Mouse (Mus musculus) limb, embryonic 15.5 days (tissue): ENCODE measurements at regions not wholly inside any gene's neighbourhood (a gene's known extent, or its start where the extent isn't known, plus 50 kb on each side); places are given as distances from the start of the nearest gene placed in this dataset.

Experiments
- ATAC-seq: fragments of 200-750 bp; cut with Nextera tagmentation; 2 replicates; pipeline ENCODE4 v1.8.0; 2017; ENCODE audit warnings: low read depth, moderate TSS enrichment; ENCODE audit not compliant: insufficient number of reproducible peaks, low FRiP score, low TSS enrichment
- H3K27ac ChIP-seq: fragments of 300-500 bp; sonication (generic); 2 replicates; pipeline ENCODE4 v1.5.1; 2015; ENCODE audit warnings: moderate library complexity, mild to moderate bottlenecking, inconsistent platforms
- H3K27me3 ChIP-seq: fragments of 300-500 bp; sonication (generic); 2 replicates; pipeline ENCODE4 v1.6.1; 2015; ENCODE audit warnings: inconsistent platforms
- H3K36me3 ChIP-seq: fragments of 300-500 bp; sonication (generic); 2 replicates; pipeline ENCODE4 v1.6.1; 2015; ENCODE audit warnings: inconsistent platforms
- H3K4me1 ChIP-seq: fragments of 300-500 bp; sonication (generic); 2 replicates; pipeline ENCODE4 v1.6.1; 2015; ENCODE audit warnings: inconsistent platforms
- H3K4me2 ChIP-seq: fragments of 300-500 bp; sonication (generic); 2 replicates; pipeline ENCODE4 v1.6.1; 2015; ENCODE audit warnings: mild to moderate bottlenecking, inconsistent platforms
- H3K4me3 ChIP-seq: fragments of 300-500 bp; sonication (generic); 2 replicates; pipeline ENCODE4 v1.5.1; 2015; ENCODE audit warnings: mild to moderate bottlenecking, inconsistent platforms
- H3K9ac ChIP-seq: fragments of 300-500 bp; sonication (generic); 2 replicates; pipeline ENCODE4 v1.6.1; 2015; ENCODE audit warnings: inconsistent platforms
- H3K9me3 ChIP-seq: fragments of 300-500 bp; sonication (generic); 2 replicates; pipeline ENCODE4 v1.6.1; 2016; ENCODE audit warnings: inconsistent platforms
- WGBS: fragments of 180-500 bp; shearing (Covaris S2); methylation state at CpG from one replicate; pipeline ENCODE4 v1.1.7; 2015; 5-methylcytosine and 5-hydroxymethylcytosine counted together

DNA sequence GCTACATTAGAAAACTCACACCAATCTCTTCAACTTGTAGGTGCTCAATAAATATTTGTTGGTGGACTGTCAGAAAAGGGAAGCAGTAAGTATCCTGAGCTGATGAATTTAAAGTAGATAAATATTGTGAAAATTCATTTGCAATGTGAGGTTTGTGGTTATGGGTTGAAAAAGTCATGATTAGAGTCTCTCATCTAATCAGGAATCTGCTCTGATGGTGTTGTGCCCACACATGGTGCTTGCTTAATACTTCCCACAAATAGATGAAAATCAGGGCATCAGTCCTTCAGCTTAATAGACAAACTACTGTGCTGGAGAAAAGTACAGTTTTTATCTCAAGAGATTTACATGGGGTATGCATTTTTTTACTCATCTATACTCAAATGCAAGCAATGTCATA is 59.9 kb downstream of the S1pr1 start:
- Histone ChIP-seq H3K27ac (no peak overlapping the region), H3K9me3 (no peaks in the 10 kb centered on the region), H3K36me3 (no peaks in the 10 kb centered on the region), H3K27me3 (no peaks in the 10 kb centered on the region), H3K4me1 (no peaks in the 10 kb centered on the region), H3K9ac (no peak overlapping the region), H3K4me3 (no peak overlapping the region), H3K4me2 (no peak overlapping the region)
- no peak for ATAC-seq

DNA sequence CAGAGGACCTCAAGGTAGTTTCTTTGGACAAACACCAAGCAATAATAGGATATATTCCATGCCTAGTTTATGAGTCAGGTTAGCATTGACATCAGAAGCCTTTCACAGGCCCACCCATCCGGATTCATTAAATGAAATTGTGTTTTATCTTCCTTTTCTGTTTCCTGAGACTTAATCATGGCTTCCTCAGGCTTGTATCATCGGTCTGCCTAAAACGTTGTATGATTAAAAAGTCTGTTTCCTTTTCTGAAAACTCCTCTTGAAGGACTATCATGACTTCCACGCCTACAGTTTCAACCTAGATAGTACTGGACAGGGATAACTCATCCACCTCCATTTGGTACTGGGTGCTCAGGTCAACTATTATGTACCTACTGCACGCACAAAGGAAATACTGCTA is 62.6 kb downstream of the S1pr1 start:
- Histone ChIP-seq H3K4me1 (no peaks in the 10 kb centered on the region), H3K27ac (no peak overlapping the region), H3K9ac (no peak overlapping the region), H3K9me3 (no peaks in the 10 kb centered on the region), H3K4me3 (no peak overlapping the region), H3K4me2 (no peak overlapping the region), H3K36me3 (no peaks in the 10 kb centered on the region), H3K27me3 (no peaks in the 10 kb centered on the region)
- WGBS, result 80% methylated on average over 5 of the region's 5 CpGs
- ATAC-seq, result no peak

- Histone ChIP-seq H3K4me2 (no peak overlapping the region), H3K9me3 (no peaks in the 10 kb centered on the region), H3K27me3 (no peaks in the 10 kb centered on the region), H3K27ac (0 out of 2 replicates have a peak overlapping the region, but pooled peaks have one; percentile 6), H3K4me3 (no peak overlapping the region), H3K9ac (no peak overlapping the region), H3K4me1 (no peaks in the 10 kb centered on the region), H3K36me3 (no peaks in the 10 kb centered on the region)
- 32% methylated on average over 3 of the region's 3 CpGs for WGBS
- no peak for ATAC-seq
These were observed 65.3 kb downstream of the S1pr1 start for GRCm38 (mm10) chr3:115649338-115650117.

DNA sequence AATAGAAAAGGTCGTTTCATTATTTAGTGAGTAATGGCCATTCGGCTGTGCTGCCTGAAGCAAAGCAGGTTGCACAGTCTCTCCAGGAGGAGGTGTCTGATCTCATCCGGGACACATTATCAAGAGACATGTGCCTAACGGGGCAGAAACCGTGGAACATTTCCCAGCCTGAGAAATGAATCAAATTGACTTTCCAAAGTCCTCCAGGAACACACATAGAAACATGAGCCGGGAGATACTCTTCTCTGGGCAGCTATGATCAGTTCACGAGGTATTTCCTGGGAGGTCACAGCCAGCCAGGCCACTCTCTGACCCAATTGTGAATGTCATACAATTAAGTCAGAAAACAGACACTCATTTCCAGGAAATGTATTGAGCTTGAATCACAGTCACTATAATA is 67.9 kb downstream of the S1pr1 start:
- 42% methylated on average over 7 of the region's 7 CpGs for WGBS
- Histone ChIP-seq H3K4me3 (no peak overlapping the region), H3K27ac (no peak overlapping the region), H3K4me1 (peaks cover 3% of the 10 kb centered on the region), H3K4me2 (no peak overlapping the region), H3K27me3 (no peaks in the 10 kb centered on the region), H3K9ac (no peak overlapping the region), H3K9me3 (no peaks in the 10 kb centered on the region), H3K36me3 (no peaks in the 10 kb centered on the region)
- ATAC-seq, result no peak

GRCm38 (mm10) chr3:115644307-115644706 is 70.6 kb downstream of the S1pr1 start:
- Histone ChIP-seq H3K9me3 (no peaks in the 10 kb centered on the region), H3K36me3 (no peaks in the 10 kb centered on the region), H3K27ac (no peak overlapping the region), H3K4me2 (no peak overlapping the region), H3K27me3 (no peaks in the 10 kb centered on the region), H3K4me1 (peaks cover 5% of the 10 kb centered on the region), H3K9ac (no peak overlapping the region), H3K4me3 (no peak overlapping the region)
- no peak for ATAC-seq
- 69% methylated on average over 5 of the region's 5 CpGs for WGBS

GRCm38 (mm10) chr3:115642846-115643260 is 72.0 kb downstream of the S1pr1 start:
- 0 out of 2 replicates have a peak, but pooled peaks have one; percentile 7 for ATAC-seq
- Histone ChIP-seq H3K27ac (peak overlapping the region; percentile 60; the same call in 1 of the 2 replicates), H3K36me3 (no peaks in the 10 kb centered on the region), H3K9me3 (no peaks in the 10 kb centered on the region), H3K9ac (no peak overlapping the region), H3K27me3 (no peaks in the 10 kb centered on the region), H3K4me3 (peak overlapping the region; percentile 41), H3K4me2 (peak overlapping the region; percentile 56), H3K4me1 (peaks cover 5% of the 10 kb centered on the region)
- WGBS, result 4% methylated on average over 11 of the region's 11 CpGs

DNA sequence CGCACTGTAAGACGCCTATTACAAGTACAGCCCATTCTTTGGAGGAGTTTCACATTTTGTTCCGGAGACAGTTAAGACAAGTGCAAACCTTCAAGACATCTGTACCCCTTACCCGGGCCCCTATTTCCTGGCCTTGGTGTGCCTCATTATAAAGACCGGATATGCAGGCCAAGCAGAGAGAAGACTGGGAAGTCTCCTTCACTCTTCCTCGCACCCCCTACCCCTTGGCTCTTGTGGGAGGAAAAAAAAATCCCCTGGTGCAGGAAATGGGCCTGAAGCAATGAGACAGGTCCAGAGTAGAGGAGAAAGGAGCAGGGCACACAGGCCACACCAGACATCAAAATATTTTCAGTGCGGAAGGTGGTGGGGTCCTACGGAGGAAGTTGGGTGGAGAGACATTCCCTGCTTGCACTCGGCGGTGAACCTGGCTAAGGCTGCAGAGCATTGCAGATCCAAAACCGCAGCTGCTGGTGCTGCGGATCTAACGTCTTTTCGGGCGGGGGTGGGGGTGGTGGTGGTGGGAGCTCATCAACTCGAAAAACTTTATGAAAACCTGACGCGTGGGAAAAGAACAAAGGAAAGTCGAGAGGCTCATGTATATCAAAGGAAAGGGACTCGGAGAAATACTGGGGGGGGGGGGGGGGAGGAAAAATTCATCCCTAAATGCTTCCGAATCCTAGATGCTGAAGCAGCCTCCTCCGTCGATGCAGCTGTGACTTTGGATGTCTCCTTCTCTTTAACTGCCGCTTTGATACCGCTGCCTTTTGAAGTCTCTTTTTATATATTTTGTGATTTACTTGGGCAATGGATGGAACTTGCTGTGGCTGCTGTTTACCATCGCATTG is 72.6 kb downstream of the S1pr1 start:
- ATAC-seq, result peak; percentile 48; the same call in 1 of the 2 replicates
- Histone ChIP-seq H3K4me1 (peaks cover 5% of the 10 kb centered on the region), H3K36me3 (no peaks in the 10 kb centered on the region), H3K4me3 (peak overlapping the region; percentile 41), H3K27me3 (no peaks in the 10 kb centered on the region), H3K27ac (peak overlapping the region; percentile 60), H3K4me2 (peak overlapping the region; percentile 56), H3K9ac (0 out of 2 replicates have a peak overlapping the region, but pooled peaks have one; percentile 15), H3K9me3 (no peaks in the 10 kb centered on the region)
- WGBS, result 4% methylated on average over 26 of the region's 26 CpGs

DNA sequence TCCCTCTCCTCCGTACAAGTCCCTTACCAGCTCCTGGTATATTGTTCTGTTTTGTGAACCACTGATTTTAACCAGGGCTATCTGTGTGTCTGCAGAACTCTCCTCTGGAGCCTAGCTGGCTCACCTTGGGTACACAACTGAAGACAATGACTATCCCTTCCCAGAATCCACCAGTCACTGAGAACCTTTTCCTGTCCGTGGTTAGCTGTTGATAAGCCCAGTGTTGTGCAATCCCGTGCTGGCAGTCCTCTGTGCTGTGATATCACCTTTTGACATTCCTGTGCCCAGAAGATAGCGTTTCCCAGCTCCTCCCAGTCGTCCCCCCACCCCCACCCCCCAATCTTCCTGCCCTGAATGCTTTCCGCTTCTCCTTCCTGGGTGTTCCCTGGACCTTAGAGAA is 73.5 kb downstream of the S1pr1 start:
- H3K4me2 ChIP-seq, result no peak overlapping the region
- no peak overlapping the region for H3K27ac ChIP-seq
- no peaks in the 10 kb centered on the region for H3K36me3 ChIP-seq
- no peak overlapping the region for H3K4me3 ChIP-seq
- H3K9ac ChIP-seq, result no peak overlapping the region
- no peaks in the 10 kb centered on the region for H3K27me3 ChIP-seq
- peaks cover 5% of the 10 kb centered on the region for H3K4me1 ChIP-seq
- 49% methylated on average over 6 of the region's 6 CpGs for WGBS
- H3K9me3 ChIP-seq, result no peaks in the 10 kb centered on the region
- ATAC-seq, result no peak

- no peaks in the 10 kb centered on the region for H3K36me3 ChIP-seq
- WGBS, result 81% methylated on average over 4 of the region's 4 CpGs
These were observed 79.4 kb downstream of the S1pr1 start for GRCm38 (mm10) chr3:115635487-115635886.

DNA sequence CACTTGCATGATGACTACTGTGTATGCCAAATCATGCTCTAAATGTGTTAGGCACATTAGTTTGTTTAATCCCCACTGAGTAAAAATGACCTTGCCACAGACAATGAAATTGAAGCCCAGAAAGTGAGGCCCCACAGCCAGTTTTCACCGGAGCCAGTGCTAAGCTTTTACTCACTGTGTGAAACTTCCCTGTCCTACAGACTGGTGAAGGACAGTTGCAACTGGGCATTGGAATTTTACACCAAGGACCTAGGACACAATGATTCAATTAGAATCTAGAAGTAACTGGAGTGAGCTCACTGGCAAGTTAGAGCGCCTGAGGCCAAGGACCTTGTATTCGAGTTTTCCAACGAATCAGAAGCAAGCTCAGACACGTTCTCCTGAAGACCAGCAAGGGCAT is 79.8 kb downstream of the S1pr1 start:
- WGBS, result 84% methylated on average over 5 of the region's 5 CpGs
- no peak overlapping the region for H3K9ac ChIP-seq
- no peak for ATAC-seq

More at GRCm38 (mm10) chr3:115635487-115635886, 79.4 kb downstream of the S1pr1 start:
- Histone ChIP-seq H3K9me3 (no peaks in the 10 kb centered on the region), H3K27ac (no peak overlapping the region), H3K9ac (no peak overlapping the region), H3K4me1 (no peaks in the 10 kb centered on the region), H3K4me3 (no peak overlapping the region), H3K4me2 (no peak overlapping the region), H3K27me3 (no peaks in the 10 kb centered on the region)
- ATAC-seq, result no peak

DNA sequence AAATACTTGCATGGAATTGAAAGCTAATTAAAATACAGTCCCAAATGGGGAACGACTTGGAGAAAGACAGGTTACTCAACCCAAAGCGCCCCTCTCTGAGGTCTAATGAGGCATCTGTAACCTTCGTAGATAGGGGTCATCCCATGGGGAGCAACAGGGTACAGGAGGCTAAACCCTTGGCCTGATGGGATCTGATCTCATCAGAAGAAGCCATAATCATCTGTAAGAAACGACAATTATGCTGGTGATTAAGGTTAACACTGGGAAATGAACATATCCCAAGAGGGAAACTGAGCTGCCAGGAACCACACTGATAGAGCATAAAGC is 82.5 kb downstream of the S1pr1 start:
- no peaks in the 10 kb centered on the region for H3K4me1 ChIP-seq
- H3K27me3 ChIP-seq, result no peaks in the 10 kb centered on the region
- no peaks in the 10 kb centered on the region for H3K9me3 ChIP-seq
- H3K27ac ChIP-seq, result no peak overlapping the region
- ATAC-seq, result no peak
- H3K9ac ChIP-seq, result no peak overlapping the region
- no peak overlapping the region for H3K4me2 ChIP-seq
- no peaks in the 10 kb centered on the region for H3K36me3 ChIP-seq
- 72% methylated on average over 4 of the region's 4 CpGs for WGBS
- H3K4me3 ChIP-seq, result no peak overlapping the region

More for the DNA sequence above, 79.8 kb downstream of the S1pr1 start:
- H3K36me3 ChIP-seq, result no peaks in the 10 kb centered on the region
- H3K4me1 ChIP-seq, result no peaks in the 10 kb centered on the region
- no peaks in the 10 kb centered on the region for H3K27me3 ChIP-seq
- no peak overlapping the region for H3K4me3 ChIP-seq
- H3K4me2 ChIP-seq, result no peak overlapping the region
- H3K9me3 ChIP-seq, result no peaks in the 10 kb centered on the region
- no peak overlapping the region for H3K27ac ChIP-seq
